Mouse (Mus musculus): ENCODE measurements around the gene Nck2.
A peak's percentile ranks its signal among the peaks of the same experiment; 100 is the strongest.

Gene Nck2

DNA sequence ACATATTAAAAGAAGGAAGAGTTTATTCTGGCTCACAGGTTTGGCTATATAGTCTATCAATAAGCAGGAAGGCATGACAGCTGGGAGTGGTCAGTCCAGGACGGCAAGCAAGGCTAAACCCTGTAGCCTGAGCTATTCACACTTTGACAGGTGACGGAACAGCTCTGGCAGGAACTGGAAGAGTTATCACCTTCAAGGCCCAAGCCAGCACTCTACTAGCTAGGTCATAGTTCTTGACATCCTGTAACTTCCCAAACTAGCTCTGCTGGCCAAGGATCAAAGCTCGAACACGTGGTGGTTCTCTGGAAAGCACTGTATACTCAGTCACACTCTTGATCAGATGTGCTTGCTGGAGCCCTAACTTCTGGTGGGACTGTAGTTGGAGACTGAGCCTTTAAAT is 10.5 kb upstream of the Nck2 start:
- DNase-seq (ENCODE audit: low spot score in 2 of 2) = no peak

DNA sequence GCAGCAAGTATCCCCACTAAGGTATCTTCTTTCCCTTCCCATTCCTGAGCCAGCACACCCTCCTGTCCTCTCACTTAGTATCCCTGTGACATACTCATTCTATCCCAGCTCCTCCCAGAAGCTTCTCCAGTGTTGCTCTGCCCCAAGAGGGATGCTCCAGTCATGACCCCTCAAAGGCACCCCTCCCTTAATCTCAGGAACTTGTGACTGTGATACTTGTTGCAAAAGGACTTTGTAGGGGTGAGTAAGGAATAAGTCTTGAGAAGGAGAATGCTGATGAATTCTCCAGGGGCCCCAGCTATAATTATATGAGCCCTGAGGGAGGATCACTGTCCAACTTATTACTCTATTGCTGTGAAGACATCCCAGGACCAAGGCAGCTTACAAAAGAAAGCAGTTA is 7.8 kb upstream of the Nck2 start:
- DNase-seq (ENCODE audit: low spot score in 2 of 2) = no peak

- no peak for DNase-seq (ENCODE audit: low spot score in 2 of 2)
These were observed 5.1 kb upstream of the Nck2 start for GRCm38 (mm10) chr1:43439261-43439660.

DNA sequence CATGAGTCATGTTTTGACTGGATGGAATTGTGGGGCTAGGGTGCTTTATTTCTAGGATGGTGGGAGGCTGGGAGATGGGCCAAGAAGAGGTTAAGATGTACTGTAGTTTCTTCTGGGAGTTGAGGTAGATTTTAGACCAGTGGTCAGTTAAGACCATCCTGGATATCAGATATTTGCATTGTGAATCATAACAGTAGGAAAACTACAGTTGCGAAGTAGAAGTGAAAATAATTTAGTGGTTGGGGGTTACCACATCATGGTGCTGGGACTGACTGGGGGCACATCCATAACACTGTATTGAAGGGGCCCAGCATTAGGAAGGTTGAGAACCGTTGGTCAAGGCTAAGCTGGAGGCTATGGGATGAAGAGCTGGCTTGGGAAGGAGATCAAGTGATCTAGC is 1.8 kb upstream of the Nck2 start:
- DNase-seq (ENCODE audit: low spot score in 2 of 2) = no peak

GRCm38 (mm10) chr1:43445170-43446088 is 1.1 kb downstream of the Nck2 start:
- peak; percentile 58 to 77 for DNase-seq (ENCODE audit: low spot score in 2 of 2)

DNA sequence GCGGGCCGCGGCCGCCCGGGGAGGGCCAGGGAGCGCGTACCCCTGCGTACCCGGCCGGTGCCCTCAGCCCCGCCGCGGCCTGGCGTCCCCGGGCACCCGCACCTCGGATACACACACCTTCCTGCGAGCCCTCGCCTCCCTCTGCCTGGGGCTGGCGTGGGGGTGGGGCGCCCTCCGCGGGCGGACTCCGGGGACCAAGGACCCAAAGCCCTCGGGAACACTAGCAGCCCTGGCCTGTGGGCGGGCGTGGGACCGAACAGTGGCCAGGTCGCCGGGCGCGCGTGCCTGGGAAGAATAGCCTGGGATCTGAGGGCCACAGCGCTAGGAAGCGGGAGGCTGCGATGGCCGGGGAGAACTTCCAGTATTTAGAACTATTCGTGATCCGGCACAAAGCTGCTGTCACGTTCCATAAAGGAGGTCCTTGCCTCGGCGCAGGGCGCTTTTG is 1.7 kb downstream of the Nck2 start:
- peak in 1 of 2 experiments; percentile 29 for DNase-seq (ENCODE audit: low spot score in 2 of 2)

DNA sequence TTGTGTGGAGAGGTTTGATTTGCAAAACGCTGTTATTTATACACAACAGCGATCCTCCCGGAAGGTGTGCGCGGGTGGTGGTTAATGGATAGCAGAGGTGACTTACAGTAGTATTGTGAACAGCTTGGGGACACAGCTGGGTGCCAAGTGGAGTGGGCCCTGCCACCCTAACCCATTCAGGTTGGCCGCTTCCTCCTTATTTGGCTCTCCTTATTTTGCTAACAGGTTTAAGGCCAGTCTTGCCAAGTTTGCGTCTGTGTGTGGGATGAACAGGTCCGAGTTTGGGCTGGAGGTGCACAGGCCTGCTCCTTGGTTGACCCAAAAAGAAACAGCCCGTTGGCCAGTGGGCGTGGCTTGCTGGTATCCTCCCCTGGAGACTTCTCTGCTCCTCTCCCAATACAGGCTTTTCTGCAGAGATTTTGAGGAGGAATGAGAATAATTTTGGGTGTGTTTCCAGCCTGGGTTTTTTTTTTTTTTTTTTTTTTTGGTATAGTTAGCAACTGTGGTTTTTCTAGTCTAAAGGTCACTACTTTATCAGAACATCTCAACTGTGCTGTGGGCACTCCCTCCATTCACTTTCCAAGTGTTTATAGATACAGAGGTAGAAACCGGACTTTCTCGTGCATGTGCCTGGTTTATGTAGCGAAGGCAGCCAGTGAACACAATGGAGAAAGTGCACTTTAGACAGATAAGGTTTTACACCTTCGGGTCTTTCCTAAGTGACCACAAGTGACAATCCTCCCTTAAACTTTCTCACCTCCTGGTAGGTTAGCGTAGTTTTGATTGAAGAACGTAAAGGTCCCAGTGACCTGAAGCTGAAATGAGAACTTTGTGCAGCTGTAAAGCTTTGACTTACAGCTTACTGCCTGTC is 2.6 kb downstream of the Nck2 start:
- DNase-seq (ENCODE audit: low spot score in 2 of 2) = no peak

GRCm38 (mm10) chr1:43447602-43448287 is 3.4 kb downstream of the Nck2 start:
- no peak for DNase-seq (ENCODE audit: low spot score in 2 of 2)

GRCm38 (mm10) chr1:43450811-43451210 is 6.4 kb downstream of the Nck2 start:
- DNase-seq (ENCODE audit: low spot score in 2 of 2) = no peak

- no peak for DNase-seq (ENCODE audit: low spot score in 2 of 2)
These were observed 9.3 kb downstream of the Nck2 start for GRCm38 (mm10) chr1:43453683-43454082.

- DNase-seq (ENCODE audit: low spot score in 2 of 2) = no peak
These were observed 10.4 kb downstream of the Nck2 start for GRCm38 (mm10) chr1:43454741-43455140.

- DNase-seq (ENCODE audit: low spot score in 2 of 2) = no peak
These were observed 10.8 kb downstream of the Nck2 start for GRCm38 (mm10) chr1:43455196-43455595.

DNA sequence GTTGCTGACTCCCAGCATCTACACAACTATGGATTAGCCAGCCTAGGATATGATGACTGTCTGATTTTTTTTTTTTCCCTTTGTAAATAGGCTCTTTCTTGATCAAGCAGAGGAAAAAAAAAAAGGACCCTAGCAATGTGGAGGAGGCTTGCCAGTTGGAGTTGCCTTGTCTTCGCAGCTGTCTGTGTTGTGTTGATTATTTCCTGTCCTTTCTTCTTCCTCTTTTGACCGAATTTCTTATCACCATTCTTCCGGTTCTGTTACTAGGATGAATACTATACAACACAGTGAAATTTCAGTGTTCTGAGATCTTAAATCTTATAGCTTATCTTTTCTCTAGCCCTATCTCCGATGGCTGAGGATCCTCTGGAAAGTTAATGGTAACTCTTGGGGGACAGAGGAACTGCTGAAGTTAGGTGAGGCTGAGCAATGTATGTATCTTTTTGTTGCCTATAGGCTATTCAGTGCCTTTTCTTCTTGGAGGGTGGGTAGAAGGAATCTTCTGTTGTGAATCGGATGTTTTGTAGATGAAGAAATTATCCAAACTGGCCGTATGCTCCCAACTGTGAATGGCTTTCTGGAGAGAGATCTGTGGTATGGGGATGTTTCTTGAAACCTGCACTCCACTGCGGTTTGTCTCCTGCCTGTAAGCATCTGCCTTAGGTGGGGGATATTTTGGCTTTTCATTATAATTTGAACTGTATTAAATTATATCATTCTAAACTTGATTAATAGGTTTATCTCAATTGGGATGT is 12.8 kb downstream of the Nck2 start:
- no peak for DNase-seq (ENCODE audit: low spot score in 2 of 2)

DNA sequence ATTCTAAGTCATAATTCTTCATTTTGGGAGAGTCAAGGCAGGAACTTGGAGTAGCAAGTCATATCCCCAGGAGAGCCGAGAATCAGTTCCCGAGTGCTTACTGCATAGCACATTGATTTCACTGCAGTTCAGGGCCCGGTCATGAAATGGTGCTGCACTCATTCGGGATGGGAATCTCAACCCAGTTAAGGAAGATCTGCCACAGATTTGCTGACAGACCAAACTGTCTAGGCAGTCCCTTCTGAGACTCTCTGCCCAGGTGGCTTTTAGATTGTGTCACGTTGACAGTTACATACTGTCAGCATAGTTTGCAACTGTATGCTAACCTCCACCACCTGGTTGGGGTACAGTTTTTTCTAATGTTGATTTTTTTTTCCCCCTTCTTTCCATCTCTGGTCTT is 16.1 kb downstream of the Nck2 start:
- no peak for DNase-seq (ENCODE audit: low spot score in 2 of 2)

- DNase-seq (ENCODE audit: low spot score in 2 of 2) = no peak
These were observed 18.3 kb downstream of the Nck2 start for GRCm38 (mm10) chr1:43462666-43463065.

DNA sequence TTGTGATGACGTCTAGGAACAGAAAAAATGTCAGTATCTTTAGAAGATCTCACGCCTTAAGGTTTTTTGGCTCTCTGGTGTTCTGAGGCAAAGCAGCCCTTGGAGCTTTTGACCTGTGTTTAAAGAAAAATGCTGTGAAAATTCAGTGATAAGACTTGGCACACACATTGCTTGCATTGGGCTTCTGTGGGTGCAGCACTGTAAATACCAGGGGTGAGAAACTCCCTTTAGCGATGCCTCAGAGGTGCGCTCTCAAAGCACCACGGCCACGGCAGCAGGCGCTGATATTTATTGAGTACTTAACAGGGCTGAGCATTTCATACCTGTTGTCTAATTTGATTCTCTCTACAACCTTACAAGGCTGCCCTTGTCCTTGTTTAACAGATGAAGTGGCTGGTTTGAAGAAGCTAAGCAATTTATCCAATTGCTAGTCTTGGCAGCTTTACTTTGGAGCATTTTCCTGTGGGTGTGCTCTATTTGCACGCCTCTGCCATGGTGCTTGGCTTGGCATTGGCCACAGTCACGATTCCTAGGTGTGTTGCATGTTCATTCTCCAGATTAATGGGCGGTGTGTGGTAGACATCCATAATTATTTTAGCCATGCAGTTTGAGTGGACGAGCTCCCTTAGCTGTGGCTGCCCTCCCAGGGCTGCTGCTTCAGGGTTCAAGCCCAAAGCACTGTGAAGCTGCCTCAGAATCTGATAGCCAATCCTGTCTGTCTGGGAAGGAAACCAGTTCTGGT is 19.7 kb downstream of the Nck2 start:
- peak; percentile 46 to 72 for DNase-seq (ENCODE audit: low spot score in 2 of 2)

DNA sequence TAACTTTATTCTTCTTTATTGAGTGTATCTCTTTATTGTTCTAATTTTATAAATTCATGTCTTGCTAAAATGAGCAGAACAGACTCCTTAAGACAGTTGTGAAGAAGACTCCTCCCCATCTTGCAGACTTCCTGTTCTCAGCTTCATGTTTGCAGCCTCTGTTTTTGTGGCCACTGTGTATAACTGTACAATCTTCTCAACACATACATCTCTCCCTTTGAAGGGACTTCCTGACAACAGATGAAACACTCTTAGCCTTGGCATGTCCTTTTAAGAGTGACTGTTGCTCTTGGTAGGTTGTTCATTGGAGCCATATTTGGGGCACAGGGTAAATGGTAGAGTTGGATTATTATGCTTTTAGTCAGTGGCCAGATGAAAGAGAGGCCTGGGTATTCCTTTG is 20.6 kb downstream of the Nck2 start:
- no peak for DNase-seq (ENCODE audit: low spot score in 2 of 2)

- no peak for DNase-seq (ENCODE audit: low spot score in 2 of 2)
These were observed 21.7 kb downstream of the Nck2 start for GRCm38 (mm10) chr1:43465957-43466624.

- peak in 1 of 2 experiments; percentile 41 for DNase-seq (ENCODE audit: low spot score in 2 of 2)
These were observed 23.3 kb downstream of the Nck2 start for GRCm38 (mm10) chr1:43467656-43468055.

DNA sequence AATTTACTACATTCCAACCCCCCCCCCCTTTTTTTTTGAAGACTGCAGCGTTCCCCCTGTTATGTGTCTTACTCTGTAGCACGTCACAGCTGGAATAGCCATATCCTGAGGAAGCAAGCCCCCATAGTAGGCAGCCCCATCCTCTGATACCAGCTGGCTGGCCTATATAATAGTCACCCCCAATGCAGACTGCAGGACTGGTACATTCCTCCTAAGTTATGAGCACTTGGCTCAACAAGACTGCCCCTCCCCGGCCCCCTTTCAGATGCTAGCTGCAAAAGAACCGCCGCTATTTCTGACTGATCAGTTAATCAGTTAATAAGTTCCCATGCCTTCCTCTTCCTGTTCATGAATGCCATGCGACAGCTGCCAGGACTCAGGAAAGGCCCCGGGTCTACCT is 23.8 kb downstream of the Nck2 start:
- DNase-seq (ENCODE audit: low spot score in 2 of 2) = no peak

Data from right cerebral cortex, adult 2 months (tissue).